Mouse (Mus musculus) NIH3T3 (cell line): Measurements from ENCODE around the gene Dpf2.

Experiments
- DNase-seq: peaks from one replicate; pipeline ENCODE4 v3.0.0-alpha.2; 2012; ENCODE audit warnings: low read depth

Gene Dpf2

DNA sequence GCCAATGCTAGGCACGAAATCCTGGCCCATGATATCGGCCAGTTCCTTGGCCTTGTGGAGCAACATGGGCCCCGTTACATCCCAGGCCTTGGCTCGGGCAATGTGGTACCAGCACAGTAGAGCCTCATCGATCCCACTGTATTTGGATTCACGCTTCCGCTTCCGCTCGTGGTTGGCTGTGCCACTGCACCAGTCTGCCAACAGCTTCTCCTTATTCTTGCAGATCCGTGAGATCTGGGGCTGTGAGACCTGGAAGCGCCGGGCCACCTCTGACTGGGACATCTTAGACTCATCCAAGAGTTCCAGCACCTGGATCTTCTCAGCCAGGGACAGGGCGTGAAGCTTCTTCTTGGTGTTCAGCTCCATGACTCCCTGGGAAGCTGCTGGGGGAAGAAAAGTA, 20.1 kb downstream of the Dpf2 start:
- DNase-seq: no peak

DNA sequence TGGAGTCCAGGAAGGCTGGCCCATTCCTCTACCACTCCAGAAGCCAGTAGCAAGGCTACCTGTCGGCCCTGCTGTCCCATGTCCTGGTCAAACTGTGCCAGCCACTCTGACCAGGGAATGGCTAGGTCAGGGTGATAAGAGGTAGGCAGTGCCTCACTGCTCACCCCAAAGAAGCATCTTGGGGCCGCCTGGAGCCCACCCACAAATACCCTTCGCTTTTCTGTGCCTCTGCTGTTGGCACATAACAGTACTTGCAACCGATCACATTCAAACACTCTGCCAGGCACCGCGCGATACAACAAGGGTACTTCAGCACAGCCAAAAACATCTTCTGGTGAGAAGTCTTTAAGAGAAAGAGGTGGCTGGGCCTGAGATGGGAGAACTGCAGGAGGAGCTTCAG, 20.5 kb downstream of the Dpf2 start:
- DNase-seq: no peak

DNA sequence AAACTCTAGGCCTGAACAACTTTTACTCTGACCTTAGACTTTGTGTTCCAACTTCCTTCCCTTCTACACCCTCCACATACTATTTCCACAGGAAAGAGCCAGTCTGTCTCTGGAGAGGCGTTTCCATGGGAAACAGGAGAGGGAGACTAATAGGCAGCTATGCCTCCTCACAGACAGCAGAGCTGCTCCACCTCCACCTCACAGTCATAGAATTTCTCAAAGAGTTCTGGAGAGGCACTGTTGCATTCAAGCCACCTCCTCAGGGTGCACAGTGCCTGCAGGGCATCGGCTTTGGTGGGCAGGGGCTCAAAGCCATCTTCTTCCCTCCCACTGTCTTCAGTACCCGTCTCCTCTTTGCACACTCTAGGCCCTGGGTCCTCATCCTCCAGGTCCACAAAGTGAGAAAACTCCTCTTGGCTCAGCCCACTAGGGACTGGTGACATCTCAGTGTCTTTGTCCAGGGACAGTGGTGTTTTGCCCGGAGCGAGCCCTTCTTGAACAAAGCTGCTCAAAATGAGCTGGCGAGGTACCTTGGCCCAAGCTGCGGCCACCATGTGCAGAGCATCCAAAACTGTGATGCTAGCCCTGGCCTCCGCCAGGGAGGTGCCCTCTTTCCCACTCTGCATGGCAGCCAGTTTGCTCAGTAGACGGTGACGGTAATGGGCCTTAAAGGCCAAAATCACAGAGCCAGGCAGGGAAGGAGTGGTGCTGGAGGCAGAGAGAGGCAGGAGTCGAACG, 21.1 kb downstream of the Dpf2 start:
- no peak for DNase-seq

DNA sequence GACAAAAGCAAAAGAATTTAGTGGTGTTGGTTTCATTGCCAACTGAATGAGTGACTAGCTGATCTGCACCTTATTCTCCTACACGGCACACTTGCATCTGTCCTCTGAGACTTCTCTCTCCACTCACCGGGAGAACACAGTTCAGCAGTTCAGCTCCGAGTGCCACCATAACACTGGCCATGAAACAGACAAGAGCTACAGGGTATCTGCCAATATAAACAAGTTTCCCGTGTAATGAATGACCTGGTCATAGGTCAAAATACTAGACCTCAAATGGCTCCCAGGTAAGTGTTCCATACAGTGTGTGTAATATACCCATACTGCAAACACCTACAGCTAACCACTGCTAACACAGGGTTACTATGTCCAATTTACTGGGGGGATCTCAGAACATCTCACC, 23.6 kb downstream of the Dpf2 start:
- DNase-seq: no peak

DNA sequence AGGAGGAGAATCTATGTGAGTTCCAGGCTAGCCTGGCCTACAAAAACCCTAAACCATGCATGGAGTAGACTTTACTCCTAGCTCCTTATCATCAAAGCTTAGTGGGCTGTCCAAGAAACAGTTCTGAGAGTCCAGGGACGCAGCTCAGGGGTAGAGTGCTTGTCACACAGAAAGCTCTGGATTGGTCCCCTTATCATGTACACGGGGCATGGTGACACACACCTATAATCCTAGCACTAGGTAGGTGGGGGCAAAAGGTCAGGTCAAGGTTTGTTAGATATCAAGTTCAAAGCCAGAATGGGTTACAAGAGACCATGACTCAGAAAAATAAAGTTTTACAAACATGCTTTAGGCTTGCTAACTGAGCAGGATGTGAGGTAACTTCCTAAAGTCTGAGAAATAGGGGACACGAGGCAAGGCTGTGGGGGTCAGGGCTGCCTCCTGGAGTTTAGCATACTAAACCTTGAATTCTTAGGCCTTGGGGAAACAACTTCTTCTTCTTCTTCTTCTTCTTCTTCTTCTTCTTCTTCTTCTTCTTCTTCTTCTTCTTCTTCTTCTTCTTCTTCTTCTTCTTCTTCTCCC, 25.5 kb downstream of the Dpf2 start:
- no peak for DNase-seq

DNA sequence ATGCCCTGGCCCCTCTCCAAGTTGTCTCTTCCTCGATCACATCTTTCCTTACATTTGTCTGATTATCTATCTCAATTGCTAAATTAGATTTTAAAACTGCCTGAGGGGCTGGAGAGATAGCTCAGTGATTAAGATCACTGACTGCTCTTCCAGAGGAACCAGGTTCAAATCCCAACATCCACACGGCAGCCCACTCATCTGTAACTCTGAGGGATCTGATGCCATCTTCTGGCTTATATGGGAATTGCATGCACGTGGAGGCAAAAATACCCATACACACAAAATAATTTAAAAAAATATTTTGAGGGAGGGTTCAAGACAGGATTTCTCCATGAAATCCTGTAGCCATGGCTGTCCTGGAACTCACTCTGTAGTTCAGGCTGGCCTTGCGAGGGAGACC, 27.0 kb downstream of the Dpf2 start:
- DNase-seq: peak; percentile 59

DNA sequence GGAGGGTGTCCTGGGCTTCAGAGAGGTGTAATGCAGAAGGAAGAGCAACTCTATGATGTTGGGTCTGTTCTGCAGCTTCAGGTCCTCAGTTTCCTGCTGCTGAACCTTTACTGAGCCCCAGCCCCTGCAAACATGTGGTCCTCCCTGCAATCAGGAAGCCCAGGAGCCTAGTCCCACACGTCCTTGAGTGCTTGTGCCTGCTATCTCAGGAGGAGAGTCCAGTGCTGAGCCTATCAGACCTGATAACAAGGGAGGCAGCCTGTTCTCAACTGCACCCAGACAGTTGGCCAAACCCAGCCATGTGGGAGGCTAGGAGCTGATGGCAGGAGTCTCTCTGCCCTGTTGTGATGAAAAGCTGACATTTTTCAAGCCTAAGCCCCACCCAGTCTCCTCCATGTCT, 28.9 kb downstream of the Dpf2 start:
- DNase-seq: no peak

DNA sequence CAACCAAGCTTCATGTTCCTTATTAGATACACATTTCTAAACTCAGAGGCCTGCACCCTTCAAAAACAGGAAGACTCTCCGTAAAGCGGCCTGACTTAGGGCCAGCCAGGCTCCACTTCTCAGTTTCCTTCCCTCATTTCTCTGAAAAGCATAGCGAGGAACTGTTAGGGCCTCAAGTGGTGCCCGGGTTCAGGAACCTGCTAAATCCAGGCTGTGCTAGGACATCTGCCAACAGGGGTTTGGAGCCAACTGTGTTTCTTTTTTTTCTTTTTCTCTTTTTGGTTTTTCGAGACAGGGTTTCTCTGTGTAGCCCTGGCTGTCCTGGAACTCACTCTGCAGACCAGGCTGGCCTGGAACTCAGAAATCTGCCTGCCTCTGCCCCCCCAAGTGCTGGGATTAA, 30.7 kb downstream of the Dpf2 start:
- DNase-seq: peak; percentile 33

DNA sequence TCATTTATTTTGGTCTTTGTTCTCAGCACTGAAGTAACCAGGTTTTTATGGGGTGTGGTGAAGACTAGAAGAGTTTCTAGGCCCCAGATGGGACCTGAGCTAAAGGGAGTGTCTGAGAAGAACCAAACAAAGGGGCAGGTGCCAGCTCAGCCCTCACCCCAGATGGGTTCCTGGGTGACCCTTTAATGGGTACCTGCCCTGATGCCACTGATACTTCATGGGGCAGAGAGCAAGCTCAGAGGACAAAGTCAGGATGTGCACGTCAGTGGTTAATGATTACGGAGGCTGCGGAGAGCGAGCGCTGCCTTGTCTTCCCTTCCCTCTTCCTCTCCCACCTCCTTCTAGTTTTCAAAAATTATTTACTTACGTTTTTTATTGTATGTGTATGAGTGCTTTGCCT, 31.7 kb downstream of the Dpf2 start:
- DNase-seq: no peak

DNA sequence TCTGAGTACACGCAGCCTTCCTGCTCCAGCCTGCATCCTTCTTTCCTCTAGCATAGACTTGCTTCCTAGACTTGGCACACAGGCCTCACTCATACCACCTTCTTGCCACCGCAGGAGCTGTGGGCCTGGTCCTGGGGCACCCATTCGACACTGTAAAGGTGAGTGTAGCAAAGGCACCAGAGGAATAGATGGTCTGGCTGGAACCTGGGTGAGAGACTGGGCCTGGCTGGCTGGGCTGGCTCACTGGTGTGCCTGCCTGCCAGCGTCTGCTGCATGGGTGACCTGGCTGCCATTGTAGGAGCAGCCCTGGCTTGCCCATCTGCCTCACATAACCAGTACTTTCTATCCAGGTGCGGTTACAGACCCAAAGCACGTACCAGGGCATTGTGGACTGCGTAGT, 33.1 kb downstream of the Dpf2 start:
- DNase-seq: no peak

DNA sequence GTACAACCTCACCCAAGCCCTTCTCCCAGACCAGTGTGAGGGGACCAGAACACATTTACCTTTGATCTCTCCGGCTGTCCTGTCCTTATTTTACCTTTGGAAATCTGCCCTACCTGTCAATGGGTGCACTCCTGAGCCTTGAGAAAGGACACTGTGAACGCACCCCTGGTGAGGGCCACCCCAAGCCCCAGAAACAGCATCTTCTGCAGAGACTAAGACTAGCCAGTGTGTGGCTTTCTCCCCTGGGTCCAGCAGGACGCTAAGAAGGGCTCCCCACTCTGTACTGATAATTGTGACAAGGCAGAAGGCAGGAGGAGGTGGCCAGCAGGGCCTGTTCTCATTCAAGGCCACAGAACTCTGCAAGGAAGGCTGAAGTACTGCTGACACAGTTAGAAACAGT, 33.9 kb downstream of the Dpf2 start:
- no peak for DNase-seq

DNA sequence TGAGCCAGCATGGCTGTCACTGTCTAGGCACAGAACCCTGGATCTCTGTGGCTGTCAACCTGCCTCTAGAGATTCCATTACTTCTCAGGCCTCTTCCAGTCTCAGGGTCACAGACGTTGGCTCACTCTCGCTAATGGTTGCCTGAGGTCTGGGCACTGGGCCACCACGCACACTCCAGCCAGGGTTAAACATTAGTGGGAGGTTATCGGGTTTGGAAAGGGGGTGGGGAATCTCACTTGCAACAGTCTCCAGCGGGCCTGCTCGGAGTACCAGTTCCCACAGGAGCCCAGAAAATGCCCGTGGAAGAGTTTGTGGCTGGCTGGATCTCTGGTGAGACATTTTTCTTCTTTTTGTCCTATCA, 34.5 kb downstream of the Dpf2 start:
- DNase-seq: peak; percentile 78

DNA sequence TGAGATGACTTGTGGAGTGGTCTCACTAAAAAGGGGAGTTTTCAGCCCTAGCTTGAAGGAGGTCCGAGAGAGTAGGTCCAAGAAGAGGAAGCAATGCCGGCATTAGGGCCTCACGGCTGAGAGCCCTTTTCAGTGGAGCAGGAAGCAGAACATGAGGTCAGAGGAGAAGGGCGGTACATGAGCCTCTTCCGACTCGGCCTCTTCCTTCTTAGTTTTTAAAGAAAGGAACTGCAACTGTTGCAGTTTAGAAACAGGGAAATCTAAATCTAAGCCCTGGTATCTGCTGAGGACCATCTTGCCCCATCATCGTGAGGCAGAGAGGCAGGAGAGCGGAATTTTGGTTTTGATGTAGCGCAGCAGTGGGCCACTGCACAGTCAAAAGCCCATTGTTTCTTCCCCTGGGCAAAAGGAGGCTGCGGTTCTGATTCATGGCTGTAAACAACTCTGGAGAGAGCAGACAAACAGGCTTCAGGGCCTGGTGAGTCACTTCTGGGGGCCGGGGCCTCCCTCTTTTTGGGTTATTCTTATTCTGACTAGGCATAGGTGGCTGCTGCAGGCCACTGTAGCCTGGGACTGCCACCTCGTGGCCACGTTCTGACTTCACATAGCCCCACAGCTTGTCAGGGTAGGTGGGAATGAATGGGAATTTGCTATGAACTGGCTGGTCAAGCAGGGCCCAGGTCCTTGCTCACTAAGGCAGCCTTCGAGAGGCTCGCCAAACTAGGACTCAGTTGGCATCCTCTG, 35.0 kb downstream of the Dpf2 start, which contains the start of gene Slc25a45:
Gene Slc25a45, plus strand, starts transcription at position 191 of the 744 bp plus-strand sequence.
- DNase-seq: peak; percentile 97

DNA sequence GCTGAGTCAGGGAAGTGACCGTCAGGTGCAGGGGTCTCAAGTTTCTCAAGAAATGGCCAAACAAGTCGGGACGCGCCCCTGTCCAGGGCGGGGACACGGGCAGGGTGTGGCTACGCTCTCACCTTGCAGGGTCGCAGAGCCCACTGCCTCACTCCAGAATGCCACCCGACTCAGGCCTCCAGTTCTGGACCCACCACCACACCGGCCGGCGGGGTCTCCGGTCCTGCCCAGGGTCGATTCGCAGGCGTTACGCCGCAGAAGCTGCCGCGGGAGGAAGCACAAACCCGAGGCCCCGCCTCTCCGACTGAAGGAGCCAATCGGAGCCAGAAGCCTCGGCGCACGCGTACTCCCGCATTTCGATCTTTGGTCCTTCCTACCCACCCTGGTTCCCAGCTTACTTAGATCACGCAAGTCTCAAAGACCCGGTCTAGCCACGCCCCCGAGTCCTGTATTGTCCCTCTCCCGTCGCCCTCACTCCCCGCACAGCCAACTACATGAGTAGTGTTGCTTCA, 37.8 kb downstream of the Dpf2 start, which contains the start of gene Frmd8:
Gene Frmd8, minus strand, starts transcription at position 306 of the 512 bp plus-strand sequence.
- peak; percentile 97 for DNase-seq

DNA sequence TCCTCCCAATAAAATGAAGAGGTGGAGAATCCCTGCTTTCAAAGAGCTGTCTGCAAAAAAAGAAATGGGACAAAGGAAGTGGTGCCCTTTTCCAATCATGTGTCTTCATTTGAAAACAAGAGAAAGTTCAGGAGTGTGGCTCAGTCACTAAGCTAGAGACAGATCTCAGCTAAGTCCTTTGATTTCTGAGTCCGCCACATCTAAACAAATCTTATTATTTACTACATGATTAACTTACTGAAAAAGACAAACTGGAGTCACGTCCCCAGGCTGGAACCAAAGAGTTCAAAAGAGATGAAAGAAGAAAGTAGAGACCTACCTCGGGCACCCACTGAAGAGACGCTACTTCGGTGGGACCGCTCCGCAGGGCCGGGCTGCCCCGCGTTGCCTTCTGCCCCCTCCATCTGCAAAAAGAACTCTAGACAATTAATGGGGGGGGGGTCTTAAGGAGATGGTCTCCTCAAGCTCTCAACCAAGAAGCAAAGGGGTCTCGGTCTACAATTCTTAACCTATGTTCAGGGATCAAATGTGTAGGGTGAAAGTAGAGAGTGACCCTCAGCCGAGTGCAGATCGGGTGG, 38.3 kb downstream of the Dpf2 start:
- DNase-seq: no peak

DNA sequence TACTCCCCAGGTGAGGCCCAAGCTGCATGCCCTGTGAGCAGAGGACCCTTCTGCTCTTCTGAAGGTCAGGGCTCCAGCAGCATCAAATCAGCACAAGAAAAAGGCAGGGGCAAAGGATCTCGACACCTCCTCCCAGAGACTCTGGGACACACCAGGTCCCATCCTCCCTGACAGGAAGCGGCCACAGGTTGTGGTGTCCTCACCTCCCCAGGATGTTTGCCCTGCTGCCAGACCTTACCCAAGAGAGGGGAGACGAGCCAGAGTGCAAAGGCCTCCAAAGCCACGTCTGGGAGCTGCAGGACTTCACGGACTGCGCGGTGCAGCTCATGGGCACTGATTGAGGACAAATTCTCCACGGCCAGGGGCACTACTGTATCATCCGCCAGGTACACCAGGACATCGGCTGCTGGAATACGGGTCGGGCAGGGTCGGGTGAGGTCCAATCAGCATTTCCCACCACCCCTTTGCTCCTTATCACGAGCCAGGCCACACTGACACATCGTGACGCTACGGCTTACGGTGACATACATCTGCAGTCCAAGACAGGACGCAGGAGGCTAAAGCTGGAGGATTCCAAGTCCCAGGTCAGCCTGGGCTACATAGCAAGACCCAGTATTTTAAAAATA, 39.8 kb downstream of the Dpf2 start:
- no peak for DNase-seq

DNA sequence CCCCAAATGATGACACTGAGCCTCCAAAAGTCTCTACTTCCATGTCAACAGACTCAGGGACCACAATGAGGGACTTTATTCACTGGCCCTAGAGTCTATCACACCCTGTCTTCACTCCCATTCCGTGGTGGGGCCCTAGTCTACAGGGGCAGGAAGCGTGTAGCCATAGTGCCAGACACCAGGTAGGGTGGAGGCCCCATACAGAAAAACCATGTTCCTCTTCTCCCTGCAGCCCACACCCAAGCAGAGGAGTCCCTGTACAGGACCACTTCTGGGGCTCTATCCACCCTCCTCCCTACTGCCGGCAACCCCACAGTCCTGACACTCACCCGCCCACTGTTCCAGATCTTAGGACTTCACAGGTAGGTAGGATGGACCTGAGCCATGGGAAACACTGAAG, 40.3 kb downstream of the Dpf2 start:
- DNase-seq: no peak

DNA sequence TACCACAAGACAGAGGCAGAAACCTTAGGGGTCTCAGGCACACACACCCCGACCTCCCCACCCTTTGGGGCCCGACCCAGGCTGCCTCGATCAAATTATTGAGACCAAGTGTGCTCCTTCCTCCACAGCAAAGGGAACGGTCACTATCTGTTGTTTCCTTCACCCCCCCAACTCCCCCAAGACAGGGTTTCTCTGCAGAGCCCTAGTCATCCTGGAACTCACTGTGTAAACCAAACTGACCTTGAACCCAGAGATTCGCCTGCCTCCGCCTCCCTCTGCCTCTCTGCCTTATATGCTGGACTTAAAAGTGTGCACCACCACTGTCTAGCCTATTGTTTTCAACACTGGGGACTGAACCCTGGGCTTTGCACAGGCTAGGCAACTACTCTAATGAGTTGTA, 41.1 kb downstream of the Dpf2 start:
- peak; percentile 36 for DNase-seq

DNA sequence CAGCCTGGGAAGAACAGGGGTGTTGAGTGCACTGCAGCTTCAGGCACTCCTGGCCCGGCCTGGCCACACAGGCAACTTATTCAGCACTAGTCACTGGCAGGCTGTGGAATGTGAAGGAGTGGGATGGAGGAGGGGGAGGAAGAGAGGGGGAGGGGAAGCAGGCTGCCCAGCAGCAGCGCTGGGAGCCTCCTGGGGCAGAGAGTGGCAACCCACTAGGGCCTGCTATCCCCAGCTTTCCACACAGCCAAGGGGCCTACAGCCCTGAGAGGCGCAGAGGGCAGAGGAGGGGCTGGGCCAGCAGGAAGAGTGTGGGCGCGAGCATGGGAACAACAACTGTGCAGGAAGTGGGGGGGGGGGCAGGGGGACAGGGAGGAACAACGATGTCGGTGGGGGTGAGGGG, 41.5 kb downstream of the Dpf2 start:
- peak; percentile 81 for DNase-seq

DNA sequence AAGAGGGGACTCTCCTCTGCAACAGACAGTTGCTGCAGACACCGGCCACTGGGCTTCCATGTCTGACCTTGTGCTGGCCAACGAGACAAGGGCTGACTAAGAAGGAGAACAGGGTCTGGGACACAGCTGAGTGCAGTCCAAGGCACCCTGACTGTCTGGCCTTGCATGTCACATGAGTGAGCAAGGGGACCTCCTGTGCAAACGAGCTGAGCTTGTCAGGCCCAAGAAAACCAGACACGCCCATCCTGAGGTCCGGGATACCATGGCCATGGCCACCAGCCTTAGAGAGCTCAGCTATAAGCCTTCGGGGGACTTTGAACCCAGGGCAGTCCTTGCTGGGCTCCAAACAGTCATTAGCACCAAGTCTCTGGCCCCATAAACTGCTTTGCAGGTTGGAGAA, 44.7 kb downstream of the Dpf2 start:
- DNase-seq: no peak

DNA sequence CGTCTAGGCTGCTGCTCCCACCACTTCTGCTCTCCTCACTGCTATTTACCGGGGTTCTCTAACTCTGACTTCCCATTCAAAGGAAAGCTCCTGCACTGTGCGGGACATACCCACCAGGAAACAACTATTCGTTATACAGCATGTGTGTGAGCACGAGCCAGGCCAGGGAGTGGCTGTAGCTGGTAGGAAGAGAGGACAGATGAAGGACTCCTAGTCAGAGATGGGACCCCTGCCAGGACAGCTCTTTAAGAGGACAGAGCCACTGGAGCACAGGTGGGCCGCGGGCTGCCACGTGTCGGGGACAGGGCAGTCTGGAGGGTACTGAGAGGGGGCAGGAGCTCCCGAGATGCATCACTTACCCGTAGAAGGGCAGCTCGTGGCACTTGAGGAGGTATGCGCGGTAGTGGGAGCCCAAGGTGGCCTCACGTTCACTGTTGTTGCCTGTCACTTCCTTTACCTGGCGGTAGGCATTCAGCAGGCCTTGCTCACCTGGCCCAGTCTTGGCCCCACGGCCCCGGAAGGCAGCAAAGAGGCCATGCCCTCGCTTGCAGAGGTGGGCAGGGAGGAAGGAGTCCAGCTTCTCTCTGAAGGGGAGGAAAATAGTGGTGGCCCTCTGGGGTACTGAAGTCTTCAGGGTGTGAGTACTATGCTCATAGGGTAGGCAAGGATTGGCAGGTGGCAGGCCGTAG, 48.0 kb downstream of the Dpf2 start:
- DNase-seq: no peak

DNA sequence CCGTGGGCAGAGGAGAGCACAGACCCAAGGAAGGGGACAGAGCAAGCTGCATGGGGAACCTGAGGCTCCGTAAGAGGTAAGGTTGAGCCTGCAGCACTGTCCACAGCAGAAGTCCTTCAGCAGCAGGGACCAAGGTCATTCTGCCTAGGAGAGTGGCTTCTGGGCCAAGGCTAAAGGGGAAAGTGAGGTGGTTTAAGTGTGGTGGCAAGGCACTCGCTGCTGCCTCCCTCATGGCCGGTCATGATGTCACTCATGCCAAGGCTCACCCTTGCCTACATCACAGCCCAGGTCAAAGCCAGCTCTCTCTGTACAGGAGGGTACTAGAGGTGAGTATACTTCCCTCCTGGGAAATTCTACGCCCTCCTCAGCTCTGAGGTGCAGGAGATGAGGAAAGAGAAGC, 49.0 kb downstream of the Dpf2 start:
- DNase-seq: no peak
